Mouse (Mus musculus): ENCODE results near the gene Nr2f2. TPM values are rescaled to one million over a fixed set of nuclear protein-coding genes. Genes with fewer than 3 reads are reported as not detected.

Nr2f2 gene
- 10 to 100 TPM; 40.5 to 53.3 (median 45.9) TPM for total RNA-seq (2022)

DNA sequence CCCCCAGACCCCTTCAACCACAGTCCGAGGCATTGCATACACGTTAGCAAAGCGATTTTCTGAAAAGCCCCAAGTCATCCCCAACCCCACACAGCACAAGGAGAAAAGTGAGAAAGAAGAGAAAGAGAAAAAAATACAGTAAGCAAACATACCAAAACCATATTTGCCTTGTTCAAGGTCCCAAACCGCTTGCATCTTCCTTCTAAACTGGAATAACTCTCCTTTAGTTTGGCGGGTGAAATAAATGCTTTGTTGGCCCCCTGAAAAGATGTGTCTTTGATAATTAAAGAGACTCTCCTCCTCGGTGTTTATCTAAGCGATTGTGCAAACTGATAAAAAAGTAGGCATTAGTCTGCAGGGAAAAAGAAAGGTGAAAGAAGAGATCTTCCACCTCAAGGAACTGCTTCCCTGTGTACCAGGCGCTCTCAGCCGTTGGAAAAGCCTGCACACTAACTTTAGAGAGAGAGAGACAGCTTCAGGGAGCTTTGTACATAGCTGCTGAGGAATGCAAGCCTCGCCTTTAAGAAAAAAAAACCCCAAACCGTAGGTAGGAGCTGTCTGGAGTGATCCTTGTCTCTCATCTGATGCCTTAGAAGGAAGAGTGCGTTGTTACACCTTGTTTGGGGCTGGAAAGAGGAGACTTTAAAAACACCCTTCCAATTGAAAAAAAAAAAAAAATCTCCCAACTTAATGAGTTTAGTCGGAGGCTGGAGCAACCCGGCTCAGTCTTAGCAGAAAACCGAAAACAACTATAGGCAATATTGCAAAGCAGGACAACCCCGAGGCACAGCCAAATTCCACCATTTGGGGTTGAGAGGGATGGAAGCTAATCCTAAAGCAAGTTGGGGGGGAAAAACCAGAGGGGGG lies at the start of gene Nr2f2:
TSS of gene Nr2f2 (minus strand) at position 795 of the 867 bp plus-strand sequence.
- no peak for DNase-seq (ENCODE audit: low spot score in 2 of 2)

DNA sequence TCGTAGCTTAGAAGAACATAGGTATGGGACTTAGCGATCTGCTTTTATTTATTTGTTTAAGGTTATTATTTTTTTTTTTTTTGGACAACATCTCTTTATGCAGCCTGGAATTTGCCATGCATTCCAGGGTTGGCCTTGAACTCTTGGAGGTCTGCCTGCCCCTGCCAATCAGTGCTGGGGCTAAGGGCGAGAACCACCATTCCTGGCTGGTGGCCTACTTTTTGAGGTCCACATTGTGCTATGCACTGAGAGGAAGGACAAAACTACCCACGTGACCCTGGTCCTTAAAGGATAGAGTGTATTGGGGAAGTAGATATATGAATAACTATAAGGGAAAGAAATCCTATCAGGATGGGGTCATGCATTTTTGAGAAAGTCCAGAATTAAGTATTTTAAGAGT lies 47.9 kb upstream of the Nr2f2 start:
- DNase-seq (ENCODE audit: low spot score in 2 of 2) = no peak

DNA sequence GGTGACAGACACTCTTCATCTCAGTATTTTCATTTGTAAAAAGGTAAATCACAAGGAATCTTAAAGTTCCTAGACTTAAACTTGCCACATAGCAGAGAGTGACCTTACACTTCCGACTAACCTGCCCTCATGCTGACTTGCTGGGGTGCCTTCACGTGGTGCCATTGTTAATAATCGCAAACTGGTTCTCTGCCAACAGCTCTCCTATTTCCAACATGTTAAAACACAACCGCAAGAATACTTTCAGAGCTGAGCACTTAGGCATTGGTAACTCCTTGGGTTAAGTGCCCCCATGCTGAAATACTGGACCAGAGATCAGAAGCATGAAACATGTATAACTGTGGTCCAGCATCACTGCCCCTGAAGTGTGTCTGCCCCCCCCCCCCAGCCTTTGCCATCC lies 47.1 kb upstream of the Nr2f2 start:
- no peak for DNase-seq (ENCODE audit: low spot score in 2 of 2)

DNA sequence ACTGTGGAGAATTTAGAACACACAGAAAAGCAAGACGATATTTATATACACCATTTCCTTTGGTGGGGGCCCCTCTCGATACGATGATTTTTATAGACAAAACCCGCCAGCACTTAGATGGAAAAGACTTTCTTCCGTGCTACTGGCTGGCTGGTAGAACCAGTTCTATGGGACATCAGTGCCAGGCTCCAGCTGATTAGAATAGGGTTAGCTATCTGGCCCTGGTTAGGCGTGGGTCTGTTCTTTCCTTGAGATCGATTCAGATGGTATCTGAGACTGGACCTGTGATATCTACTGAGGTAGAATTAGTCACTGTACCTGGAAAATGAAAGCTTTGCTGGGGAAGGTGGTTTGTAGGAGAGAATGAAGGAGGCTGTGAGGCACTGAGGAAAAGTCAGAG lies 46.4 kb upstream of the Nr2f2 start:
- DNase-seq (ENCODE audit: low spot score in 2 of 2) = no peak

DNA sequence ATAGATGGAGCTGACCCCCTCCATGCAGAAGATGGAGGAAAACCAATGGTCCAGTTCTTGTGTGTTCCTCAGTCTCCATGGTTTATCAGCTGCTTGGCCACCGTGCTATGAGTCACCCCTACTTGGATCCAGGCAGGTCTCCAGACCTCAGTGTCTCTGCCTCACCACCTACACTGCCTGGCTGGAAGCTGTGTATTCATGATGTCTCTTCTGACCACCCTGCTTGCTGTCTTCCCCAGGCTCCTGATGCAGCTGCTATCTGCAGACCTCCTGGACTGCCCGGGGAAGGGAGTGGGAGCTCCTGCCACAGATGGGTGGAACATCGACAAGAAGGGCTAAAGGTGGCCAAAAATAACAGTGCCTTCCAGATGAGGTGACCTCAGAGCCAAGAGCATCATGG lies 43.8 kb upstream of the Nr2f2 start:
- DNase-seq (ENCODE audit: low spot score in 2 of 2) = no peak

DNA sequence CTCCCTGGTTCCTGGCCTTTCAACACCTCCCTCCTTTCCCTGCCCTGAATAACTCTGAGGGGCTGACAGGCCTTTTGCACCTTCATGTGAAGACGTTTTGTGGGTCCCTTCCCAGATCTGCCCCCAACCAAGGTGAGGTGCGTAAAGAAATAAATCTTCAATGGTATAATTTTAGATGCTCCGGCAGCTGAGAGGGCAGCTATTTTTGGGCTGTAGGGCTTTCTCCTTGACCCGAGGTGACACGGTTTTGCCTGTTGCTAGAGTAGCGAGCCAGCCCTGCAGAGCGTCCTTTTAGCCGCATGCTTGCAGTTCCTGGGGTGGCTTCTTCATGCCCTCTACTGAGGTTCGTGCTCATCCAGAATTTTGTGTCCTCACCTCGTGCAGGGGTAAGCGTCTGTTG lies 43.4 kb upstream of the Nr2f2 start:
- no peak for DNase-seq (ENCODE audit: low spot score in 2 of 2)

DNA sequence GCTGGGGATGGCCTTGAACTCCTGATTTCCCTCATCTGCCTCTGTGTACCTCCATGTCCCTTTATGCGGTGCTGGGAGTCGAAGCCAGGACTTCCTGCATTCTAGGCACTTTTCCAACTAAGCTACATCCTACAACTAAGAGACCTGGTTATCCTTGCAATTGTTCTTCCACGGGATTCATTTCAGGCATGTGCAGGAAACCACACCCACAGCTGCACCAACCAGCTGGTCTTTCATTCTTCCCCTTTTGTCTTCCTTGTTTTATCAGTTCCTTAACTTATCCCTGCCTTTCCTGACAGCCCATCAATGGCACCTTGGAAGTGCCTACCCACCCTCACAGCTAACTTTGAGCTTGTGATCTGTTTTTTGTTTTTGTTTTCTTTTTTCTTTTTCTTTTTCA lies 42.3 kb upstream of the Nr2f2 start:
- DNase-seq (ENCODE audit: low spot score in 2 of 2) = no peak

DNA sequence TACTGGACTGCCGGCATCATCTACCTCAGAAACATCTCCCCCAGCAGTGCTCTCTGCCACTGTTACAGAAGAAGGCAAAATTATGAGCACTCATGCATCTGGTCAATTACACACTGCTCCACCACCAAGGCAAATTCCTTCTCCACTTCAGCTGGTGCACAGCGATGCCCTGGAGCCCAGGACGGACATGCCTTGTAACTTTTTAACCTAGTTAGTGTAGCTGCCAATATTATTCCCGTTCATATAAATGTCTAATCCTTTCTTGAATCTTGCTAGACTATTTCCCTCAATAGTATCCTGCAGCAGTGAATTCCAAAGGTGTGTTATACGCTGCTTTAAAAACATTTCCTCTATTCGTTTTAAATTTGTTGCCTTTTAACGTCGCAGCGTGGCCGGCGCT lies 40.6 kb upstream of the Nr2f2 start:
- DNase-seq (ENCODE audit: low spot score in 2 of 2) = no peak

DNA sequence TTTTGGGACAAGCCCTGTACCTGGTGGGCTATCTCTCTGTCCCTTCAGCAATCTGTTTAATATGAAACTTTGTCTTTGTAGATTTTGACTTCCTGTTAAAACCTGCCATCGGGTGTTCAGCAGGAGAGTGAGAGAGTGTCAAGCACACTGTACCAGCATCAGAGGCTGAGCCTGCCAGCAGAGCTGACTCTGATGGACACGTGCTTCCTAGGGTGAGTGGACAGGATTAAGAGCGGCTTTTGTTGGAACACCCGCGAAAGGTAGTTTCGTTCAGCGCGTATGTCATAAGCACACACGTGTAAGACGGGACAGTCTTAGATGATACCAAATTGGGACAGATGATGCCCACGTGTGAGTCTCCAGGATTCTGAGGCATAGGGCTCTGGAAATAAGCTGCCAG lies 40.0 kb upstream of the Nr2f2 start:
- DNase-seq (ENCODE audit: low spot score in 2 of 2) = no peak

DNA sequence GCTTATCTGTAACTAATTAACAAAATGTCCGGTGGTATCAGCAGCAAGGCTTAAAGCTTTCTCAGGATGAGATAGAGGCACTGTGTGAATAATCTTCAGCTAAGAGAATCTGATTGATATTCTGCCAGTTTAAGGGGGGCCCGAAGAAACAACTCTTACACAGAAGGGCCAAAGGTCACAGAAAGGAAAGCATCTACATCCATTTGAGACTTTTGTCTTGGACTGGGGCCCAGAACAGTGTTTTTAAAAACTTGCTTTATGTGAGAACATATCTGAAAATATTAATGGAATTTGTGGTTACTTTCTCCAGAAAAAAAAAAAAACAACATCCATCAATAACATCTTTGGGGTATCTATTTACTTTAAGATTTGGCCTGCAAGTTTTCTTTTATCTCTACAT lies 38.9 kb upstream of the Nr2f2 start:
- DNase-seq (ENCODE audit: low spot score in 2 of 2) = no peak

DNA sequence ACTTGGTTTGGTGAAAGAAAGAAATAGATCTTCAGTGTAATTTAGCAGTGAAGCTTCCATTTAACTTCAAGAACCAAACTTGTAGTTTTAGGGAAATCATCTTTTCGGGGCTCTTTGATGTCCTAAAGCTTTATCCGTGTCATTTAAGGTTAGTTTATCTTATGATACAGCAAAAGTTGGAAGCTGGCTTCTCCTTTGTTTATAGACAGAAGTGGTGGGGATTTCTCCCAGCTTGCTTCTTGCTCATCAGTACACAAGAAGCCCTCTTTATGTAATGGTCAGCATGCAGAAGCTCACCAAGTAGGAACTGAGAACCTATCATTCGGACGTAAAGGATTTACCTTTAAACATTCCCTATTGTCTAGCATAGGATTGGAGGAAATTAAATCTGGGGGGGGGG lies 16.3 kb upstream of the Nr2f2 start:
- DNase-seq (ENCODE audit: low spot score in 2 of 2) = no peak

DNA sequence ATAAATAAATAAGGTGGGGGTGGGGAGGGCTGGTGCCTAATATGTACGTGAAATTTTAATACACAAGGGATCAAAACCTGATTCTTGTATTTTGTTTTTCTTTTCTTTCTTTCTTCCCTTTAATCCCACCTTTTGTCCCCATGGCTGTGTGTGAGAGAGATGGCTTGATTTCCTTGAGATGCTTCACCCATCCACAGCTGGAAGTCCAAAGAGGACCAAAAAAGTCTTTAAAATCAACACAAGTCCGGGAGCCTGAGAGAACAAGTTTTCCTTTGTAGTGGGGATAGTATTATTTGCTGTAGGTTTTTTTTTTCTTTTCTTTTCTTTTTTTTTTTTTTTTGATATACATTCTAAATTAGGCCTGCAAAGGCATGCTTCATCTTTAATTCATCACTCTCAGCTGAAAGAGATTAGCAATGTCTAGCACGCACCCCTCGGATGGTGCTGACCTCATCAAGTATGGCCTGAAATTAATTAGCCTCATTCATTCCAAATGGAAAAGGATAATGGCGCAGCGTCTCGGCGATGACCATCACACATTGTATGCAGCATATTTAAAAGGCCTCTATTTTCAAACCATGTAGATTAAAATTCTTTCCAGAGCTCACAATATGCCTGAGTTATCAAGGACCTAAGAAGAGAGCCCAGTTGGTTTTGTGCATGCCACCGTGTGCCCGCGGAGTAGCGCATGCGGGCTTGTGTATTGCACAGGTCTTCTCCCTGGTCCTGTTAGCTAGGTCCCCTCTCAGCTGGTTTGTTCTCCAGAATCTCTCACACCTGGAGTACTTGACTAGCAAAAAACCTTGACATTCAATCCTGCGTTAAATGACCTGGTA lies 15.1 kb upstream of the Nr2f2 start:
- no peak for DNase-seq (ENCODE audit: low spot score in 2 of 2)

DNA sequence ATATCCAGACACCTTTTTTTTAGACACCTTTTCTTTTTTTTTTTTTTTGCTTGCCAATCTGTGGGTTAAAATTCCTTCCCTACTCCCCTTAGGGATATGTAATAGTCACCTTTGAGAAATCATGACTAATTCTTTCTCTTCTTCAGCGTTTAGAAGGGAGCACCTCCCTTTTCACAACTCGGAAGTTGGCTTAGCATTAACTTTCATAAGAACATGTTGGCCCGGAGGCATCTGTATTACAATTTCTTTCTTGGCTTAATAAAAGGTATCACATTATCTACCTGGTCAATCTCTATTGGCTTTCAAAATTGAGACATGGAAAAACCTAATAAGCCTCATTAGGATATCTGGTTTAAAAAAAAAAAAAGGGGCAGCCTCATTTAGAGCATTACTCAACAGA lies 14.4 kb upstream of the Nr2f2 start:
- no peak for DNase-seq (ENCODE audit: low spot score in 2 of 2)

DNA sequence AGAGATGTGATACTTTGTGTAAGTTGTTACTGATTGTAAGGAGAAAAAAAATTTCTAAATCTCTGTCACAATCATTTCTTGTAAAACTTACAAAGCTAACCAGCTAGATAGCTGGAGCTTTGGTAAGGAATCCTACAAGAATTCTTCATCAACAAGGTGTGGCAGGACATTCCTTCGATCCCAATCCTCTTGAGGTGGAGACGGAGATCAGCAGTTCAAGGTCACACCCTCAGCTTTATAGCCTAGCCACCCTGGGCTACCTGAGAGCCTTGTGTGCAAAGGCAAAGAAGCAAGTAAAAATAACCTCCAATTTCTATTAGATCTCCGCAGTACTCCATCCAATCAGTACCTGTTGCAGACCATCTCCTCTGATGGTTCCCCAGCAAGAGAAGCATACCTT lies 13.7 kb upstream of the Nr2f2 start:
- DNase-seq (ENCODE audit: low spot score in 2 of 2) = no peak

DNA sequence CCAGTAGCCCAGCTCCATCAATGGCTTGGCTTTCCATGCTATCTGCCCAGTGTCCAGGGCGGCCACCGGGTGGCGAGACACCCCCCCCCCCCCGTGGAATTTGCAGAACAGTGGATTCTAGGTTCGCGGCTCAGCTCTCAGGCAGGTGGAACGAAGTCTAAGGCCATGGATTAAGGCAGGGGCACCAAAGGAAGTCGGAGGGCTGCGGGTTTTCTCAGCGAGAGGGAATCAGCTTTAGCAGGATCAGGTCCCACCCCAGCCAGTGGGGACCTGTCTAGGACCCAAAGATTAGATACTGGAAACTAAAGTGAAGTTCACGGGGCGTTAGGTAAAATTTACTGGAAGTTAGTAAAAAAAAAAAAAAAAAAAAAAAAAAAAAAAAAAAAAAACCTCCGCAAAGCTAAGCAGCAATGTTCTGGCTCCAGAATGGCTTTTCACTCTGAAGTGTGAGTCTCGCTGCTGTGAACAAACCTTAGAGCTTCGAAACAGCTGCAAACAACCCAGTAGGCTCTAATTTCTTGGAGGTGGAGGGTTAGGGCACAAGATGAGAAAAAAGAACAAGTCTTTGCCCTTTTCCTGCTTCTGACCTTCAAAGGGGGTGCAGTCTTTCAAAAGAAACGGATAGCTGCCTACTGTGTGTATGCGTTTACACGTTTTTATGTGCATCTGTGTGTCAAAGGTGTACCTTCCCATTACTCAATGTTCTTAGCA lies 4.2 kb upstream of the Nr2f2 start:
- DNase-seq (ENCODE audit: low spot score in 2 of 2) = no peak

DNA sequence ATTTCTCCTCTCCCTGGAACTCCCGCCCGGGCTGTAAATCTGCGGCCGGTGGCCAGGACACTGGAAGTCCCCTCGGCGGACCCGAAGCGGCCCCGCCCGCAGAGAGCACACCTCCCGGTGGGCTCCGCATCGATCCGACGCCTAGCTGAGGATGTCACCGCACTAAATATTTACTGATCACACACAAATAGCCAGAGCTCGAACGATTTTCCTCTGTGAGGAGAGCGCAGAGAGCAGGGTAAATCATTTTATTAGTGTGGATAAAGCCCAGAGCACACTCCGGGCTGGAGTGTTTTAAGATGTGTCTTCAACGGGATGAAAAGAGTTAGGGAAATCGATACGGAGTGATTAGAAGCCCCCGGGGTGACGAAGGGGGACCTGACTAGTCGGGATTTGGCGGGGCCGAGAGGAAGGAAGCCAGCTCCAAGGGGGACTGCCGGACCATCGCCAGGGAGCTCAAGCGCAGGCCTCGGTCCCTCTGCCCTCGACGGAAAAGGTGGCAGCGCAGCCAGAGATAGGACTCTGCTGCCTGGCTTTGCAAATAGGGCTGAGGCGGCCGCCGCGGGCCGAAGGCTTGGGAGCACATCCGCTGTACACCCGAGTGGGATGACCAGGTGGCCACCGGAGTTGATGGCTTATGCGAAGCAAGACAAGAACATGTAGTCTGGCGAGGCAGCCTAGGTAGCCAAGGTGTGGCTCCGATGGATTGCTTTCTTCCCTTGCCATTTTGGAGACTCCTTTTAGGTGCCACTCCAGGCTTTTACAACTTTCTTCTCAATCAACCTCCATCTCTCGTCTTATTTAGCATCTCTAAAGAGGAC lies 3.4 kb upstream of the Nr2f2 start:
- no peak for DNase-seq (ENCODE audit: low spot score in 2 of 2)

DNA sequence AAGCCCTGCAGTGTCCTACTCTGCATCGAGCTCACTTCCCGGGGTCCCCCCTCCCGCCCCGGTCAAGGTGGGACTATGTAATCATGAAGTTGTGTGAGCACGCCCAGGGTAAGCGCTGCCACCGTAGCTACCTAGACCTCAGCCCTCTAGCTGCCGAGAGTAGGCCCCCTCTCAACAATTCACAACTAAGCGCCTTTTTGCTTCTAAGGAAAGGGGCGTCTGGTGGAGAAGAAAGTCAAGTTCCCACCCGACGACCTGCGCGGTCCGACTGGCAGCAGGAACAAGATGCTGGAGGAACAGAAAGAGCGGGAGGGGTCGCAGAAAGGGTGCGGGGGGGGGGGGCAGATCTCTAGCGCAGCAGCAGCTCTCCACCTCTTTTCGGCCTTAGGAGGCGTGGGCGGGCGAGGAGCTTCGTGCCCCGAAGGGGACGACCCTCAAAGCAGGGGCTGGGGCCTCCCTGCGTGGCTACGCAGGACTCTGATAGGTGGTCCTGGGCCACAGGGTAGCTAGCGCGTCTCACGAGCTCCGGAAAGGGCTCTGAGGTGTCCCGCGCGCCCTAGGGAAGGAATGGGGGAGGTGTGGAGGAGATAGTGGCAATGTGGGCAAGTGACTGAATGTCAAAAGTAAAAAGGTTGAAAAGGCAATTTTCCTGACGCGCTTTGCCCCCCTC lies 2.7 kb upstream of the Nr2f2 start:
- no peak for DNase-seq (ENCODE audit: low spot score in 2 of 2)

DNA sequence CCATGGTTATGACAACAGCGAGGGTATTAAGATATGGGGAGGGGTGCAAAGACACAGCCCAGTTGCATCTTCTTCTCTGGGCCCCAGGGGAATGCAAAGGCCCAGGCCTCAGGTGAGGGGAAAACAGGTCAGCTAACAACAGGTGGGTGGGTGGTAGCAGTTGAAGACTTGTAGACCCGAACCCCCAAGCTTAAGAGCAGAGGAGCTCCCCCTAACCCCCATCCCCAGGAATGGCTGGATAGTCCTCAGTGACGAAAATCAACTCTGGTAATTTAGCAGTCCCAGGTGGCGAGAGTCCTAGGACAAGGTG lies 2.2 kb upstream of the Nr2f2 start:
- no peak for DNase-seq (ENCODE audit: low spot score in 2 of 2)

DNA sequence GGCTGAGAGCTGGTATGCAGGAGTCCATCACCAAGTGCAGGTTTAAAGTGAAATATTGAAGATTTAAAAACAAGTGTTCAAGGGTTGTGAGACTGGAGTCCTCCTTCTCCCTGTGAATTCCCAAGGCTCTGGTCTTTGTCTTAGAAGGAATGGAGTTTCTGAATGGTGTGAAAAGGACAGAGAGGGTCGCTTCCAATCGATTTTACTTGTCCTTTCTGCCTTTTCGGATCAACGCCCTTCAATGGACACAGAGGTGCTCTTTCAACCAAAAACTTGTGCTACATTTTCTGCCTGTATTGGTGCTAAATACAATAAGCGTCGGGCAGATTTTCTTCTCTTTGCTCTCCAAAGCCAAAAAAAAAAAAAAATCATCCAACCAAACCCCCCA lies 1.7 kb upstream of the Nr2f2 start:
- DNase-seq (ENCODE audit: low spot score in 2 of 2) = no peak

DNA sequence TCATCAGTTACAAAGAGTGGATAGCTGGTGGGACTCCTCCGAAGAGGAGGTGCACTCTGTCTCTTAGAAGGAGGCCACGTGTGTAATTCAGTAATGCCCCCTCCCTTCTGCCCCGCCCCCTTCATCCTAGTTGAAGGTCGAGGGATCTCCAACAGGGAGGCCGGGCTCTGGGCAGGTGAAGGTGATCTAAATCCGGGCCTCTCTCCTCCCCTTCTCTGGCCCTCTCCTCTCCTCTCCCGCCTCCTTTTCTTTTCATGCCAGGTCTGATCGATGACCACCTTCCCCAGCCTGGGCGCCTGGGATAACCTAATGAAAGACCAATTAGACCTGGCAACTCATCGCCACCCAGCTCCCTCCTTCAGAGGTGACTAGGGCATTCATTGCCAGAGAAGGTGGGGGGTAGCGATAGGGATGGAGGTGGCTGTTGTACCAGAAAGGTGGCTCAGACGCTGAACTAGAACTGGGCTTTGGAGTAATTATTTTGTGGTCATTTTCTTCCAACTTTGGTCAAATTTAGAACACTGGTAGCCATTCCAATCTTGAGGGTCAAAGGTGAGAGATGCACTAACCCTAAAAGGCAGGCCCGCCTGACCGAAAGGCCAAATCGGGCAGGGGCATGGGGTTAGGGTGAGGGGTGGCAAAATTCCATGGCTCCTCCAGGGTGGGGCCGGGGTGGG lies 1.2 kb upstream of the Nr2f2 start:
- DNase-seq (ENCODE audit: low spot score in 2 of 2) = no peak

DNA sequence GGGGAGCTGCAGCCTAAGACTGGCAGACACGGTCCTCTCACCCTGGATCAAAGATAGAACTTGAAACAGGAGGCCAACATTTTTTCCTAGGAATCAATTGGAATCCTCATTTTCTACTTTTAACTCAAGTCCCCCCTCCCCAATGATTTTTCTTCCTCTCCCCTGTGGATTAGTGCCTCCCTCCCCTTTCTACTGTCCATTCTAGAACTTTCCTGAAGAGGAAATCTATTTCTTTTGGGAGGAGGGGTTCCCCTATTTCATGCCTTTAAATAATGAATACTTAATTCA lies 217 bp upstream of the Nr2f2 start:
- DNase-seq (ENCODE audit: low spot score in 2 of 2) = no peak
